Mouse (Mus musculus) heart, adult 2 months (tissue): ENCODE results near the gene Fam160a2. TPM values are rescaled to one million over a fixed set of nuclear protein-coding genes. Genes with fewer than 3 reads are reported as not detected.

Experiments used
- DNase-seq, 2 experiments: peaks; one replicate each; pipeline ENCODE4 v3.0.0; 2021
- H3K27ac ChIP-seq: fragments of 200-600 bp; 2 replicates; pipeline ENCODE4 v1.8.1; 2022
- H3K27me3 ChIP-seq: fragments of 200-500 bp; 2 replicates; pipeline ENCODE4 v1.6.1; 2012; ENCODE audit warnings: mild to moderate bottlenecking, low read length, inconsistent platforms, mixed read lengths; ENCODE audit not compliant: control insufficient read depth, insufficient read depth
- H3K36me3 ChIP-seq: fragments of 200-500 bp; 2 replicates; pipeline ENCODE4 v1.6.1; 2012; ENCODE audit warnings: low read length, inconsistent platforms; ENCODE audit not compliant: control insufficient read depth, insufficient read depth
- H3K4me1 ChIP-seq: fragments of 200-500 bp; 2 replicates; pipeline ENCODE4 v1.6.1; 2011; ENCODE audit warnings: low read length; ENCODE audit not compliant: control insufficient read depth, insufficient read depth
- H3K4me3 ChIP-seq: fragments of 200-600 bp; 2 replicates; pipeline ENCODE4 v1.8.1; 2022
- H3K79me2 ChIP-seq: fragments of 200-500 bp; replicated peaks from 2 replicates; pipeline ENCODE4 v1.6.1; 2012; ENCODE audit warnings: mild to moderate bottlenecking, inconsistent platforms, low read length, moderate library complexity, mixed read lengths; ENCODE audit not compliant: control insufficient read depth, insufficient read depth
- H3K9ac ChIP-seq: fragments of 200-500 bp; 2 replicates; pipeline ENCODE4 v1.6.1; 2012; ENCODE audit warnings: low read depth, mild to moderate bottlenecking, control low read depth, inconsistent platforms, low read length, mixed read lengths
- CTCF ChIP-seq: fragments of 200-600 bp; IDR thresholded peaks from 2 replicates; pipeline ENCODE4 v1.8.1; 2022; ENCODE audit warnings: antibody characterized with exemption, mild to moderate bottlenecking, moderate library complexity
- EP300 ChIP-seq: fragments of 200-500 bp; IDR thresholded peaks from 2 replicates; pipeline ENCODE4 v1.6.1; 2011; ENCODE audit warnings: low read depth, low read length, control low read depth; ENCODE audit not compliant: insufficient read depth
- POLR2A ChIP-seq: fragments of 200-500 bp; IDR thresholded peaks from 2 replicates; pipeline ENCODE4 v1.6.1; 2011; ENCODE audit warnings: mild to moderate bottlenecking, low read depth, low read length, control low read depth; ENCODE audit not compliant: insufficient read depth
- WGBS: fragments of 180-500 bp; shearing (Covaris S2); methylation state at CpG from one replicate; pipeline ENCODE4 v1.1.7; 2018; 5-methylcytosine and 5-hydroxymethylcytosine counted together
- intact Hi-C: fragments of 180-260 bp; cut with DNase I; formaldehyde crosslinking; loops from one replicate; pipeline ENCODE4 v1.15.1; 2025
- polyA plus RNA-seq: library from polyadenylated mRNA; depleted of rRNA; stranded (reverse); fragments of >200 nt; gene quantifications from 2 replicates; pipeline ENCODE4 v1.2.3, GENCODE M21; 2012
- total RNA-seq, 2 experiments: library from RNA; stranded (reverse); gene quantifications; 2 replicates each; pipeline ENCODE4 v1.2.3; 2021

Gene Fam160a2
- total and polyA plus RNA-seq, 3 experiments: 16.0 to 25.4 (median 16.3) TPM

- Histone ChIP-seq H3K27me3 (no peaks in the 10 kb centered on the region), H3K4me1 (no peaks in the 10 kb centered on the region), H3K36me3 (peaks cover 9% of the 10 kb centered on the region), H3K4me3 (no peak overlapping the region), H3K79me2 (0 out of 2 replicates have a peak, but pooled peaks cover 1% of the 10 kb centered on the region), H3K27ac (no peak overlapping the region), H3K9ac (no peak overlapping the region)
- intact Hi-C loops: no loop called here
- TF ChIP-seq CTCF (no peak), POLR2A (no peak), EP300 (no peak)
- 96% methylated on average over 2 of the region's 2 CpGs for WGBS
- no peak for DNase-seq
Observed at GRCm38 (mm10) chr7:105387696-105388095, 12.2 kb downstream of the Fam160a2 start.

- Histone ChIP-seq H3K9ac (no peak overlapping the region), H3K36me3 (peaks cover 4% of the 10 kb centered on the region; the same call in 1 of the 2 replicates), H3K4me1 (no peaks in the 10 kb centered on the region), H3K27ac (no peak overlapping the region), H3K27me3 (no peaks in the 10 kb centered on the region), H3K79me2 (0 out of 2 replicates have a peak, but pooled peaks cover 1% of the 10 kb centered on the region), H3K4me3 (no peak overlapping the region)
- no peak for DNase-seq
- no peak for TF ChIP-seq POLR2A
- TF ChIP-seq CTCF: no peak
- no peak for TF ChIP-seq EP300
- WGBS: 95% methylated on average over 3 of the region's 3 CpGs
- intact Hi-C loops: no loop called here
Observed at GRCm38 (mm10) chr7:105380329-105380728, 19.5 kb downstream of the Fam160a2 start.

GRCm38 (mm10) chr7:105374866-105375265 is 25.0 kb downstream of the Fam160a2 start, which contains the start of gene Gm5901:
Gene Gm5901, plus strand, starts transcription at chr7:105375038.
- no peak for TF ChIP-seq EP300
- TF ChIP-seq POLR2A: no peak
- TF ChIP-seq CTCF: no peak
- Histone ChIP-seq H3K4me1 (no peaks in the 10 kb centered on the region), H3K9ac (no peak within 1 kb of the TSS), H3K27me3 (no peaks in the 10 kb centered on the region), H3K36me3 (peaks cover 9% of the 10 kb centered on the region), H3K4me3 (no peak within 1 kb of the TSS), H3K27ac (no peak within 1 kb of the TSS), H3K79me2 (no peaks in the 10 kb centered on the region)
- 81% methylated on average over 1 of the region's 1 CpGs for WGBS
- no peak for DNase-seq
- intact Hi-C loops: no loop called here

DNA sequence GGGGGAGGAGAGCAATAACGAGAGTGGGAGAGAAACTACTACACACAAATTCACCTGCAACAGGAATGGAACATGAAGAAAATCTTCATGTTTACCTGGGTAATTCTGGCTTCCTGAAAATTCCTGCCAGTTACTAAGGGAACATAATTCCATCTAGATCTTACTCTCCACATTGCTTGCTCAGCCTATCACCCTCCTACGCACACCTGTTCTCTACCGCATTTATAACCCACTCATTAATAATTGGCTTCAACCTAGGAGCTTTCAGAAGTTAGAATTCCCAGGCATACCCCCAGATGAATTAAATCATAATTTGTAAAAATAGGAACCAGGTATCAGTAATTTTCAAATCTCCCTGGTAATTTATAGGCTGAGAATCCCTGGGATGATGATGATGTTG is 25.9 kb downstream of the Fam160a2 start:
- 88% methylated on average over 3 of the region's 3 CpGs for WGBS

GRCm38 (mm10) chr7:105373509-105373908 is 26.3 kb downstream of the Fam160a2 start:
- intact Hi-C loops: no loop called here
- no peaks in the 10 kb centered on the region for H3K79me2 ChIP-seq
- 34% methylated on average over 4 of the region's 4 CpGs for WGBS
- no peak overlapping the region for H3K27ac ChIP-seq
- no peaks in the 10 kb centered on the region for H3K27me3 ChIP-seq
- DNase-seq: peak; percentile 39 to 71
- no peaks in the 10 kb centered on the region for H3K4me1 ChIP-seq
- peaks cover 7% of the 10 kb centered on the region; the same call in 1 of the 2 replicates for H3K36me3 ChIP-seq
- TF ChIP-seq EP300 (no peak), POLR2A (no peak), CTCF (no peak)
- H3K9ac ChIP-seq: no peak overlapping the region
- no peak overlapping the region for H3K4me3 ChIP-seq

More for the DNA sequence above, 25.9 kb downstream of the Fam160a2 start:
- H3K4me3 ChIP-seq: no peak overlapping the region
- H3K27me3 ChIP-seq: no peaks in the 10 kb centered on the region
- DNase-seq: no peak
- H3K4me1 ChIP-seq: no peaks in the 10 kb centered on the region
- H3K79me2 ChIP-seq: no peaks in the 10 kb centered on the region
- H3K9ac ChIP-seq: no peak overlapping the region
- peaks cover 7% of the 10 kb centered on the region; the same call in 1 of the 2 replicates for H3K36me3 ChIP-seq
- no peak for TF ChIP-seq POLR2A
- no peak for TF ChIP-seq CTCF
- no peak for TF ChIP-seq EP300
- H3K27ac ChIP-seq: no peak overlapping the region
- intact Hi-C loops: no loop called here

- Histone ChIP-seq H3K27ac (no peak overlapping the region), H3K4me1 (no peaks in the 10 kb centered on the region), H3K36me3 (peaks cover 7% of the 10 kb centered on the region; the same call in 1 of the 2 replicates), H3K79me2 (no peaks in the 10 kb centered on the region), H3K4me3 (no peak overlapping the region), H3K9ac (no peak overlapping the region), H3K27me3 (no peaks in the 10 kb centered on the region)
- WGBS: 86% methylated on average over 1 of the region's 1 CpGs
- DNase-seq: no peak
- intact Hi-C loops: no loop called here
- no peak for TF ChIP-seq EP300
Observed at GRCm38 (mm10) chr7:105372912-105373311, 26.9 kb downstream of the Fam160a2 start.
